Mouse (Mus musculus): ENCODE data around the gene Cacng7. TPM values are rescaled to one million over a fixed set of nuclear protein-coding genes. Genes with fewer than 3 reads are reported as not detected.
A peak's percentile ranks its signal among the peaks of the same experiment; 100 is the strongest.
"Not testable (repeated sequence)": the region's sequence is repeated elsewhere in the genome, so short reads cannot be mapped to it uniquely, and the experiment has no call there.

The Cacng7 gene
- polyA plus RNA-seq, 1 experiment from 2014 or later: 3.4 TPM

- no peaks in the 10 kb centered on the region for H3K36me3 ChIP-seq
- H3K4me1 ChIP-seq: peaks cover 17% of the 10 kb centered on the region
- H3K9me3 ChIP-seq: no peaks in the 10 kb centered on the region
- H3K27ac ChIP-seq (replicated peaks): no peak overlapping the region
- 94% methylated on average over 5 of the region's 5 CpGs for WGBS
- H3K4me3 ChIP-seq: no peak overlapping the region
- no peak overlapping the region for H3K4me2 ChIP-seq (replicated peaks)
- no peak overlapping the region for H3K9ac ChIP-seq (replicated peaks)
- no peaks in the 10 kb centered on the region for H3K27me3 ChIP-seq
- ATAC-seq (replicated peaks): no peak
Observed at GRCm38 (mm10) chr7:3384807-3385319, 52.1 kb downstream of the Cacng7 start.

- Histone ChIP-seq H3K4me1 (peaks cover 20% of the 10 kb centered on the region), H3K4me3 (no peak overlapping the region), H3K27me3 (no peaks in the 10 kb centered on the region), H3K9me3 (no peaks in the 10 kb centered on the region), H3K27ac (replicated peaks) (no peak overlapping the region), H3K36me3 (no peaks in the 10 kb centered on the region), H3K4me2 (replicated peaks) (no peak overlapping the region), H3K9ac (replicated peaks) (no peak overlapping the region)
- 85% methylated on average over 6 of the region's 6 CpGs for WGBS
- no peak for ATAC-seq (replicated peaks)
Observed at GRCm38 (mm10) chr7:3386036-3386730, 53.4 kb downstream of the Cacng7 start.

- Histone ChIP-seq H3K4me3 (no peak overlapping the region), H3K27me3 (no peaks in the 10 kb centered on the region), H3K9me3 (no peaks in the 10 kb centered on the region), H3K9ac (replicated peaks) (no peak overlapping the region), H3K4me1 (peaks cover 36% of the 10 kb centered on the region), H3K36me3 (no peaks in the 10 kb centered on the region), H3K4me2 (replicated peaks) (peak overlapping the region; percentile 83; the same call in 1 of the 2 replicates), H3K27ac (replicated peaks) (no peak overlapping the region)
- WGBS: 82% methylated on average over 18 of the region's 18 CpGs
- no peak for ATAC-seq (replicated peaks)
Observed at GRCm38 (mm10) chr7:3387761-3388160, 55.0 kb downstream of the Cacng7 start.

- Histone ChIP-seq H3K36me3 (no peaks in the 10 kb centered on the region; the same call in 1 of the 2 replicates), H3K9ac (replicated peaks) (0 out of 2 replicates have a peak overlapping the region, but pooled peaks have one; percentile 13), H3K27me3 (no peaks in the 10 kb centered on the region), H3K4me1 (peaks cover 44% of the 10 kb centered on the region), H3K27ac (replicated peaks) (no peak overlapping the region), H3K9me3 (no peaks in the 10 kb centered on the region), H3K4me3 (peak overlapping the region; percentile 60), H3K4me2 (replicated peaks) (peak overlapping the region; percentile 83)
- WGBS: 73% methylated on average over 6 of the region's 6 CpGs
- ATAC-seq (replicated peaks): no peak
Observed at GRCm38 (mm10) chr7:3388885-3389284, 56.1 kb downstream of the Cacng7 start.

- Histone ChIP-seq H3K9ac (replicated peaks) (0 out of 2 replicates have a peak overlapping the region, but pooled peaks have one; percentile 42), H3K4me2 (replicated peaks) (peak overlapping the region; percentile 83), H3K4me3 (peak overlapping the region; percentile 60), H3K36me3 (peaks cover 8% of the 10 kb centered on the region), H3K4me1 (peaks cover 50% of the 10 kb centered on the region), H3K9me3 (no peaks in the 10 kb centered on the region), H3K27ac (replicated peaks) (peak overlapping the region; percentile 85), H3K27me3 (no peaks in the 10 kb centered on the region)
- WGBS: 4% methylated on average over 16 of the region's 17 CpGs
- peak; percentile 62 for ATAC-seq (replicated peaks)
Observed at GRCm38 (mm10) chr7:3389444-3390412, 57.0 kb downstream of the Cacng7 start.

- Histone ChIP-seq H3K4me2 (replicated peaks) (peak within 1 kb of the TSS; percentile 83), H3K27ac (replicated peaks) (peak within 1 kb of the TSS; percentile 85), H3K9ac (replicated peaks) (peak within 1 kb of the TSS; percentile 70), H3K4me3 (peak within 1 kb of the TSS; percentile 60), H3K27me3 (no peaks in the 10 kb centered on the region), H3K4me1 (peaks cover 56% of the 10 kb centered on the region), H3K36me3 (peaks cover 14% of the 10 kb centered on the region), H3K9me3 (no peaks in the 10 kb centered on the region)
- 1% methylated on average over 7 of the region's 7 CpGs for WGBS
- peak; percentile 41 for ATAC-seq (replicated peaks)
Observed at GRCm38 (mm10) chr7:3390413-3391080, 57.8 kb downstream of the Cacng7 start, which contains the start of gene Cacng8. Gene Cacng8 (plus strand): TSS chr7:3390683.

GRCm38 (mm10) chr7:3391081-3391451 lies 58.3 kb downstream of the Cacng7 start:
- WGBS: under 1% methylated on average over 12 of the region's 12 CpGs
- H3K9me3 ChIP-seq: no peaks in the 10 kb centered on the region
- H3K9ac ChIP-seq (replicated peaks): peak overlapping the region; percentile 70
- no peaks in the 10 kb centered on the region for H3K27me3 ChIP-seq
- H3K4me2 ChIP-seq (replicated peaks): peak overlapping the region; percentile 83
- H3K4me3 ChIP-seq: peak overlapping the region; percentile 60
- peak; percentile 47 for ATAC-seq (replicated peaks)
- H3K27ac ChIP-seq (replicated peaks): peak overlapping the region; percentile 85
- peaks cover 58% of the 10 kb centered on the region for H3K4me1 ChIP-seq
- peaks cover 14% of the 10 kb centered on the region for H3K36me3 ChIP-seq

- Histone ChIP-seq H3K9ac (replicated peaks) (peak overlapping the region; percentile 70), H3K36me3 (peaks cover 14% of the 10 kb centered on the region), H3K4me1 (peaks cover 58% of the 10 kb centered on the region), H3K9me3 (no peaks in the 10 kb centered on the region), H3K4me3 (peak overlapping the region; percentile 60), H3K4me2 (replicated peaks) (peak overlapping the region; percentile 83), H3K27ac (replicated peaks) (no peak overlapping the region; the same call in 1 of the 2 replicates), H3K27me3 (no peaks in the 10 kb centered on the region)
- 2% methylated on average over 4 of the region's 4 CpGs for WGBS
- 0 out of 2 replicates have a peak, but pooled peaks have one; percentile 26 for ATAC-seq (replicated peaks)
Observed at GRCm38 (mm10) chr7:3391809-3392208, 59.1 kb downstream of the Cacng7 start.

GRCm38 (mm10) chr7:3397355-3397754 lies 64.6 kb downstream of the Cacng7 start:
- Histone ChIP-seq H3K27me3 (no peaks in the 10 kb centered on the region), H3K9me3 (no peaks in the 10 kb centered on the region), H3K27ac (replicated peaks) (no peak overlapping the region), H3K36me3 (peaks cover 14% of the 10 kb centered on the region), H3K4me2 (replicated peaks) (peak overlapping the region; percentile 20; the same call in 1 of the 2 replicates), H3K4me1 (peaks cover 41% of the 10 kb centered on the region), H3K9ac (replicated peaks) (no peak overlapping the region), H3K4me3 (no peak overlapping the region)
- ATAC-seq (replicated peaks): no peak
- 50% methylated on average over 10 of the region's 10 CpGs for WGBS

- 5% methylated on average over 7 of the region's 7 CpGs for WGBS
- peaks cover 15% of the 10 kb centered on the region for H3K36me3 ChIP-seq
- 0 out of 2 replicates have a peak overlapping the region, but pooled peaks have one; percentile 14 for H3K27ac ChIP-seq (replicated peaks)
- peaks cover 37% of the 10 kb centered on the region for H3K4me1 ChIP-seq
- H3K4me2 ChIP-seq (replicated peaks): peak overlapping the region; percentile 20; the same call in 1 of the 2 replicates
- H3K9ac ChIP-seq (replicated peaks): no peak overlapping the region; the same call in 1 of the 2 replicates
- ATAC-seq (replicated peaks): peak; percentile 66
- H3K4me3 ChIP-seq: no peak overlapping the region
- no peaks in the 10 kb centered on the region for H3K9me3 ChIP-seq
- H3K27me3 ChIP-seq: no peaks in the 10 kb centered on the region
Observed at GRCm38 (mm10) chr7:3397797-3398196, 65.0 kb downstream of the Cacng7 start.

GRCm38 (mm10) chr7:3398363-3398762 lies 65.6 kb downstream of the Cacng7 start:
- H3K36me3 ChIP-seq: peaks cover 18% of the 10 kb centered on the region
- H3K4me3 ChIP-seq; H3K4me2 ChIP-seq (replicated peaks); H3K9ac ChIP-seq (replicated peaks); H3K9me3 ChIP-seq; H3K27me3 ChIP-seq; ATAC-seq (replicated peaks); H3K27ac ChIP-seq (replicated peaks): not testable (repeated sequence)
- WGBS: 95% methylated on average over 8 of the region's 8 CpGs
- H3K4me1 ChIP-seq: peaks cover 31% of the 10 kb centered on the region
